Mouse (Mus musculus) embryonic facial prominence, embryonic 15.5 days (tissue): ENCODE data around the gene Higd1c. TPM values are rescaled to one million over a fixed set of nuclear protein-coding genes. Genes with fewer than 3 reads are reported as not detected.

Experiments
- ATAC-seq: fragments of 200-750 bp; cut with Nextera tagmentation; 2 replicates; pipeline ENCODE4 v1.8.0; 2017; ENCODE audit warnings: low read depth, moderate TSS enrichment; ENCODE audit not compliant: insufficient number of reproducible peaks, low FRiP score, low TSS enrichment
- H3K27ac ChIP-seq: fragments of 300-500 bp; sonication (generic); replicated peaks from 2 replicates; pipeline ENCODE4 v1.5.1; 2015; ENCODE audit warnings: mild to moderate bottlenecking, inconsistent platforms
- H3K27me3 ChIP-seq: fragments of 300-500 bp; sonication (generic); 2 replicates; pipeline ENCODE4 v1.6.1; 2015; ENCODE audit warnings: inconsistent platforms
- H3K36me3 ChIP-seq: fragments of 300-500 bp; sonication (generic); 2 replicates; pipeline ENCODE4 v1.6.1; 2015; ENCODE audit warnings: mild to moderate bottlenecking, inconsistent platforms
- H3K4me1 ChIP-seq: fragments of 300-500 bp; sonication (generic); 2 replicates; pipeline ENCODE4 v1.6.1; 2015; ENCODE audit warnings: inconsistent platforms
- H3K4me2 ChIP-seq: fragments of 300-500 bp; sonication (generic); replicated peaks from 2 replicates; pipeline ENCODE4 v1.6.1; 2015; ENCODE audit warnings: mild to moderate bottlenecking, inconsistent platforms
- H3K4me3 ChIP-seq: fragments of 300-500 bp; sonication (generic); replicated peaks from 2 replicates; pipeline ENCODE4 v1.5.1; 2015; ENCODE audit warnings: mild to moderate bottlenecking, inconsistent platforms
- H3K9ac ChIP-seq: fragments of 300-500 bp; sonication (generic); 2 replicates; pipeline ENCODE4 v1.6.1; 2015; ENCODE audit warnings: inconsistent platforms
- H3K9me3 ChIP-seq: fragments of 300-500 bp; sonication (generic); replicated peaks from 2 replicates; pipeline ENCODE4 v1.6.1; 2016; ENCODE audit warnings: inconsistent platforms
- WGBS: fragments of 180-500 bp; shearing (Covaris S2); methylation state at CpG from one replicate; pipeline ENCODE4 v1.1.7; 2015; 5-methylcytosine and 5-hydroxymethylcytosine counted together
- polyA plus RNA-seq: library from polyadenylated mRNA; unstranded; fragments of >200 nt; fragmentation: Nextera tagmentation; extraction: Ambion mirVana; gene quantifications from 2 replicates; pipeline ENCODE4 v1.2.1, GENCODE M21; 2015

The Higd1c gene
- polyA plus RNA-seq, 1 experiment from 2014 or later = not detected

GRCm38 (mm10) chr15:100422899-100423860 lies 58.8 kb downstream of the Higd1c start:
- under 1% methylated on average over 65 of the region's 65 CpGs for WGBS
- no peaks in the 10 kb centered on the region for H3K9me3 ChIP-seq
- H3K9ac ChIP-seq = peak overlapping the region; percentile 77
- ATAC-seq = peak; percentile 96
- peak overlapping the region; percentile 95 for H3K4me2 ChIP-seq
- peaks cover 35% of the 10 kb centered on the region for H3K4me1 ChIP-seq
- no peaks in the 10 kb centered on the region for H3K36me3 ChIP-seq
- H3K4me3 ChIP-seq = peak overlapping the region; percentile 89
- H3K27me3 ChIP-seq = peaks cover 7% of the 10 kb centered on the region; the same call in 1 of the 2 replicates
- H3K27ac ChIP-seq = peak overlapping the region; percentile 60

- H3K9me3 ChIP-seq = no peaks in the 10 kb centered on the region
- H3K4me1 ChIP-seq = peaks cover 35% of the 10 kb centered on the region
- peak overlapping the region; percentile 95 for H3K4me2 ChIP-seq
- WGBS = 3% methylated on average over 14 of the region's 14 CpGs
- peak overlapping the region; percentile 89 for H3K4me3 ChIP-seq
- ATAC-seq = no peak
- H3K36me3 ChIP-seq = no peaks in the 10 kb centered on the region
- H3K9ac ChIP-seq = peak overlapping the region; percentile 0; the same call in 1 of the 2 replicates
- H3K27me3 ChIP-seq = peaks cover 7% of the 10 kb centered on the region; the same call in 1 of the 2 replicates
- H3K27ac ChIP-seq = no peak overlapping the region
Observed at GRCm38 (mm10) chr15:100423916-100424315, 59.6 kb downstream of the Higd1c start.

GRCm38 (mm10) chr15:100424396-100425122 lies 60.2 kb downstream of the Higd1c start, which contains the start of gene Slc11a2:
Gene Slc11a2, minus strand, starts transcription at chr15:100425072.
- no peak within 1 kb of the TSS for H3K27ac ChIP-seq

GRCm38 (mm10) chr15:100428296-100428905 lies 64.1 kb downstream of the Higd1c start:
- Histone ChIP-seq H3K36me3 (no peaks in the 10 kb centered on the region), H3K4me3 (no peak overlapping the region), H3K27ac (no peak overlapping the region), H3K9ac (no peak overlapping the region), H3K4me2 (no peak overlapping the region), H3K9me3 (no peaks in the 10 kb centered on the region), H3K27me3 (peaks cover 7% of the 10 kb centered on the region; the same call in 1 of the 2 replicates), H3K4me1 (peaks cover 13% of the 10 kb centered on the region)
- no peak for ATAC-seq
- 77% methylated on average over 13 of the region's 13 CpGs for WGBS

More at GRCm38 (mm10) chr15:100424396-100425122, 60.2 kb downstream of the Higd1c start, which contains the start of gene Slc11a2:
- peak within 1 kb of the TSS; percentile 95 for H3K4me2 ChIP-seq
- H3K9me3 ChIP-seq = no peaks in the 10 kb centered on the region
- peak within 1 kb of the TSS; percentile 89 for H3K4me3 ChIP-seq
- WGBS = 12% methylated on average over 17 of the region's 17 CpGs
- H3K4me1 ChIP-seq = peaks cover 29% of the 10 kb centered on the region
- no peaks in the 10 kb centered on the region for H3K36me3 ChIP-seq
- H3K27me3 ChIP-seq = peaks cover 7% of the 10 kb centered on the region; the same call in 1 of the 2 replicates
- ATAC-seq = no peak
- peak within 1 kb of the TSS; percentile 0; the same call in 1 of the 2 replicates for H3K9ac ChIP-seq

- Histone ChIP-seq H3K4me3 (no peak overlapping the region), H3K4me2 (no peak overlapping the region), H3K9ac (no peak overlapping the region), H3K4me1 (no peaks in the 10 kb centered on the region), H3K27ac (no peak overlapping the region), H3K27me3 (peaks cover 4% of the 10 kb centered on the region; the same call in 1 of the 2 replicates), H3K9me3 (no peaks in the 10 kb centered on the region), H3K36me3 (no peaks in the 10 kb centered on the region)
- 78% methylated on average over 11 of the region's 11 CpGs for WGBS
- no peak for ATAC-seq
Observed at GRCm38 (mm10) chr15:100429959-100430565, 65.7 kb downstream of the Higd1c start.

GRCm38 (mm10) chr15:100433234-100433633 lies 68.9 kb downstream of the Higd1c start:
- Histone ChIP-seq H3K9me3 (no peaks in the 10 kb centered on the region), H3K4me2 (no peak overlapping the region), H3K27me3 (no peaks in the 10 kb centered on the region), H3K36me3 (no peaks in the 10 kb centered on the region), H3K27ac (no peak overlapping the region), H3K9ac (no peak overlapping the region), H3K4me3 (no peak overlapping the region), H3K4me1 (no peaks in the 10 kb centered on the region)
- 64% methylated on average over 4 of the region's 4 CpGs for WGBS
- no peak for ATAC-seq

Other genes starting within 250 kb of the Higd1c start
- 43.9 and 46.2 TPM in 2 replicates for gene Atf1, start 136.7 kb upstream of the Higd1c start, polyA plus RNA-seq
- 0.12 TPM in 1 of 2 replicates, not detected in the other for gene Tmprss12, start 83.7 kb upstream of the Higd1c start, polyA plus RNA-seq
- 7.6 and 8.4 TPM in 2 replicates for gene Mettl7a1, start 60.4 kb upstream of the Higd1c start, polyA plus RNA-seq
- 0.32 and 0.35 TPM in 2 replicates for gene Mettl7a3, start 29.6 kb upstream of the Higd1c start, polyA plus RNA-seq
- not detected in 2 replicates for gene Methig1, start 11.4 kb upstream of the Higd1c start, polyA plus RNA-seq
- gene Mettl7a2, start 11.3 kb upstream of the Higd1c start, polyA plus RNA-seq = not detected in 2 replicates
- gene Gm5475, start 57.6 kb downstream of the Higd1c start, polyA plus RNA-seq = 0.07 TPM in 1 of 2 replicates, not detected in the other
- gene Slc11a2, start 60.5 kb downstream of the Higd1c start, polyA plus RNA-seq = 23.6 and 25.9 TPM in 2 replicates
- 29.6 and 30.2 TPM in 2 replicates for gene Letmd1, start 104.5 kb downstream of the Higd1c start, polyA plus RNA-seq
- 17.4 and 18.8 TPM in 2 replicates for gene Csrnp2, start 130.9 kb downstream of the Higd1c start, polyA plus RNA-seq
- gene Tfcp2, start 187.5 kb downstream of the Higd1c start, polyA plus RNA-seq = 23.0 and 26.6 TPM in 2 replicates
- gene Pou6f1, start 235.4 kb downstream of the Higd1c start, polyA plus RNA-seq = 12.3 and 13.8 TPM in 2 replicates